Mouse (Mus musculus) heart, postnatal 10 days (tissue): ENCODE results near the gene Xpot. TPM values are rescaled to one million over a fixed set of nuclear protein-coding genes. Genes with fewer than 3 reads are reported as not detected.
A peak's percentile ranks its signal among the peaks of the same experiment; 100 is the strongest.

ENCODE experiments used
- DNase-seq, 2 experiments: peaks; one replicate each; pipeline ENCODE4 v3.0.0; 2021
- intact Hi-C: fragments of 180-260 bp; cut with DNase I; formaldehyde crosslinking; loops from one replicate; pipeline ENCODE4 v1.15.1; 2025
- total RNA-seq, 2 experiments: library from RNA; stranded (reverse); gene quantifications; 2 replicates each; pipeline ENCODE4 v1.2.3; 2021

Xpot gene
- 10 to 100 TPM; 31.7 to 33.8 TPM for total RNA-seq

- DNase-seq: peak; percentile 98 to 99
- intact Hi-C loops: loop anchor here (5.0 kb wide), 1 partner anchor 111 kb away; the partner anchor contains the start of gene BC048403
Measured at GRCm38 (mm10) chr10:121626186-121626882, at the start of gene Xpot. TSS of gene Xpot (minus strand) at chr10:121626332.

DNA sequence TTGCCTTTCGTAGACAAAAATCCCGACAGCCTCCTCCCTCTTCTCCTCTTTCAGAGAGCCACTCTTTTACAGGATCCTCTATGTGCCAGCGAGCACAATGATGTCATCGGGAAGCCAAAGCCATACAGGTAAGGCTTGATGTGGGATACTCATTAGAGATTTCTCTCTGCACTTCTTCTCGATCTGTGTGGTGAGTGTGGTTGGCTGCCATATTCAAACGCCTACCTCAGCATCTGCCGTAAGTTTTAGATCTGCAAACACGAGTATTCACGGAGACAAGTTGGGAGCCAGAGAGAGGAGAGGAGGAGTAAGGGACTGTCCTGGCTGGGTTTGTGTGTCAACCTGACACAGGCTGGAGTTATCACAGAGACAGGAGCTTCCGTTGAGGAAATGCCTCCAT, 43.0 kb upstream of the Xpot start:
- no peak for DNase-seq
- intact Hi-C loops: no loop called here

DNA sequence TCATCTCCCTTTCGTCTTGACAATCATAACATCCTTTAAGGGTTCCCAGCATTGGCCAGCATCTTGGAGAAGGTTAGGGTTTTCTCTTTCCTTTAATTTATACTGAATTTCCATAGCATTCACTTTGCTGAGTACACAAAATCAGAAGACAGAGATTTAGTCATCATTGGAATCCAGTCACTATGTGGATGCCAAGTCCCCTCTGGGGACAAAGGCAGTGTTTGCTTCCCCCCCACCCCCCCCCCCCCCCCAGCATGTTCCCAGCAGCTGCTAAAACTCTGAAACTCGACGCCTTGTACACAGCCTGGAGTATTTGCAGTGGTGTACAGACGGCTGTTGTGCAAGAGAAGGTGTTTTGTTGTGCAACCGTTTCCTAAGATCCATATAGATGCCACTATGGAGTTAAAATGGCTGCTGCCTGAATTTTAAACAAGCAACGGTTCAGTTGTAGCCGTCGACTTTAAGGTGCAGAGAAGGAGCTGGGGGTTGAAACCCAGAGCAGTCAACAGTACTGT, 39.6 kb upstream of the Xpot start:
- DNase-seq: peak; percentile 57 to 65
- intact Hi-C loops: no loop called here

GRCm38 (mm10) chr10:121663599-121663998, 37.5 kb upstream of the Xpot start:
- DNase-seq: no peak
- intact Hi-C loops: no loop called here

GRCm38 (mm10) chr10:121662711-121663110, 36.6 kb upstream of the Xpot start:
- intact Hi-C loops: no loop called here
- DNase-seq: no peak

DNA sequence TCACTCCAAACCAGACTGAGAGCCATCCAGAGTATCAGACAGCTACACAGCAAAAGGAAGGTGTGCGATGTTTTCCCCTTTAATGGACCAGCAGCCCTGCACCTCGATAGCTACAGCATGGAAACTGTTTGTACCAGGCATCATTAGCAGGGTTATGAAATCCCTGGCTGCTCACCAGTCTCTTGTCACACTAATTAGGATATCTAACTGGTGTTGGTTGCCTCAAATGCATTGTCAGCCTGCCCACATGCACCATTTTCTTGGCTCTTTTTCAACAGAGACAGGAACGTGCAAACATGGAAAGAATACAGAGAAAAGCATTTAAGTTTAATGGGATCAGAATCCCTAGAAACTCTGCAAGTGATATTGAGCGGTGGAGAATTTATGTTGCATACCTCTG, 29.8 kb upstream of the Xpot start:
- no peak for DNase-seq
- intact Hi-C loops: no loop called here

DNA sequence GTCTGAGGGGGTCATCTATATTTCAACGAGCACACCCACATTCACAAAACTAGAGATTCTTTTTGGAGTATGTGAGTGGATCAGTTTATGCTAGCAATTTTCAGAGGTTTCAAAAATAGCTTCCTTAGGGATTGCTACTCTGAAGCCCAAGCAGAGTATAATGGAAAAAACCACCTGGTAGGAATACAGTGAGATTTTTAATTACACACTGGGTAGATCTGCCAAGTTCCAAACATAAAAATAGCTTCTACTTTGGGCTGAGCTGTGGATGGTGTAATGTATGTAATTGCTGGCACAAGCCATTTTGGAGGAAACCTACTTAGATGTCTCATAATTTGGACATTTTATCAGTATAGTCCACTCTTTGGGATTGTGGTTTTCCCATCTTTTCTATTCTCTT, 26.9 kb upstream of the Xpot start:
- intact Hi-C loops: no loop called here

GRCm38 (mm10) chr10:121646294-121646693, 20.2 kb upstream of the Xpot start:
- no peak for DNase-seq
- intact Hi-C loops: no loop called here

More for the DNA sequence above, 26.9 kb upstream of the Xpot start:
- no peak for DNase-seq

- DNase-seq: no peak
- intact Hi-C loops: loop anchor here (5.0 kb wide), 1 partner anchor 45 kb away; no protein-coding TSS in a partner anchor
Measured at GRCm38 (mm10) chr10:121642054-121642947, 16.2 kb upstream of the Xpot start.

- DNase-seq: peak in 1 of 2 experiments; percentile 8
- intact Hi-C loops: loop anchor here (2.0 to 5.0 kb wide), 2 partner anchors 46 to 411 kb away; no protein-coding TSS in a partner anchor
Measured at GRCm38 (mm10) chr10:121641272-121642053, 15.3 kb upstream of the Xpot start, which contains the start of gene D930020B18Rik. TSS of gene D930020B18Rik (plus strand) at chr10:121641588.

- intact Hi-C loops: loop anchor here (2.0 to 5.0 kb wide), 2 partner anchors 46 to 412 kb away; no protein-coding TSS in a partner anchor
- no peak for DNase-seq
Measured at GRCm38 (mm10) chr10:121640944-121641271, 14.8 kb upstream of the Xpot start.

DNA sequence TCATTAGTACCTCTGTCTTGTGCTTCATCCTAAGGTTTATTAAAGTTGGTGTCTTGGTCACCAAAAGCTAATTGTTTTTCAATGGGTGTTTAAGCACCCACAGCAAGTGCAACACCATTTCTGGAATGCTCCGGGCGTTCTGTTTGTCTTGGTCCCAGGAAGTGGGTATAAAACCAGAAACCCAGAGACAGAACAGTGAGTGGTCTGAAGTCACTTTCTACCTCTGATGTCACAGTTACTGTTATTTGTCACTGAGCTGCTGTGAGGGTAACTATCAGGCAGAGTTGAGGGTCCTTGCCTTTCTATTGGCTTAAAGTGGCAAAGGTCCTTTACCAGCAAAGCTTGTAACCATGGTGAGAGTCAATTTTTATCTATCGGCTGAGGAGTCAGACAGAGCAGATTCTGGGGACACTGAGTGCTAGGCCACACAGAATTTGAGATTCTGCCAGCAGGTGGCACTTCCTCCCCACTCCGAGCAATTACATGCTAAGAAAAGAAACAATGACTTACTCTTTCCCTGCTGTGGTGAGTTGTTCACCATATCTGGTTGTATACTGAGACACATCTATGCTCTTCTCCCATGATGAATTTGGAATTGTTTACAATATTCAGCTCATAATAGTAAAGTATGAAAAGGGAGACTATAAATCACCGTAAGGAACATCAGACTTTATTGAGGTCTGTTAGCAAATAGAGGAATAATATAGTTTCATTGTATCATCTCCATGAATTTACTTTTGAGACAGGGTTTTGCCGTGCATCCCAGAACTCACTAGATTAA, 14.2 kb upstream of the Xpot start:
- intact Hi-C loops: loop anchor here (2.0 to 5.0 kb wide), 2 partner anchors 47 to 412 kb away; no protein-coding TSS in a partner anchor
- peak; percentile 27 to 31 for DNase-seq

DNA sequence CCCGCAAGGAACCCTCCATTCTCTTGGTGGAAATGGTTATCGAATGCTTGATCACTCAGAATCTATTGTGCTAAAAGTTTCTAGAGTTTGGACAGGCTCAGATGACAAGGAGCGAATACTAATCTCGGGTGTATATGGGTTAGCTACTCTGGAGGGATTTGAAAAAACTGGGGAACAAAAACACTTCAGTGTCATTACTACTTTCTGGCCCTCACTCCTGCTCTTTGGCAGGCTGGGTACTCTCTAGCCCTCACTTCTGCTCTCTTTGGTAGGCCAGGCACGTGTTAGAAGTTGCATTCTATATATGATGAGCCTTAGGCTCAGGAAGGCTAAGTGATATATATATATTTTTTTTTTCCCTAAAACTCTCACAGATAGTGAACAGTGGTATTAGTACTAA, 13.4 kb upstream of the Xpot start:
- DNase-seq: no peak
- intact Hi-C loops: no loop called here

DNA sequence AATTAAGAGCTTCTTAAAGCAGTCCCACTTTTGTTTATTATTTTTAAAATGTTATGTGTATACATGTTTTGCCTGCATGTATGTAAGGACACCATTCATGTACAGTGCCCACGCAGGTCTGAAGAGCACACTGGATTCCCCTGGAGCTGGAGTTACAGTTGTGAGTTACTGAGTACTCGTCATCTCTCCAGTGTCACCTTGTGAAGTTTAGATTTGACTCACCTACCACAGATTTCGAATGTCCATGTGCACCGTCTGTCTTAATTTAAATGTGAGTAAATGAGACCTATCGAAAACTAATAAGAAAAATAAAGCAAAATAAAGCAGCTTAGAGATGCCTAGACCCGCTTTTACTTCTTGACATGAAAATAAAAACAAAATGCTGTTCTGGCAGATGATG, 10.1 kb upstream of the Xpot start:
- no peak for DNase-seq
- intact Hi-C loops: no loop called here

DNA sequence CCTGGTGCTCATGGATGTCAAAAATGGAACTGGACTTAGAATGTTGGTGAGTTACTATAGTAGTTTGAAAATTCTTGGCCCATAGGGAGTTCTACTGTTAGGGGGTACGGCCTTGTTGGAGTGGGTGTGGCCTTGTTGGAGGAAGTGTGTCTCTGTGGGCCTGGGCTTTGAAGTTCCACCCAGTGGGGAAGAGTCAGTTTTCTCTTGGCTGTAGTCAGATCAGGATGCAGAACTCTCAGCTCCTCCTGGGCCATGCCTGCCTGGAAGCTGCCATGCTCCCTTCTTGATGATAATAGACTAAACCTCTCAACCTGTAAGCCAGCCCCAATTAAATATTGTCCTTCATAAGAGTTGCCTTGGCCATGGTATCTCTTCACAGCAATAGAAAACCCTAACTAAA, 8.0 kb upstream of the Xpot start:
- intact Hi-C loops: no loop called here
- no peak for DNase-seq

DNA sequence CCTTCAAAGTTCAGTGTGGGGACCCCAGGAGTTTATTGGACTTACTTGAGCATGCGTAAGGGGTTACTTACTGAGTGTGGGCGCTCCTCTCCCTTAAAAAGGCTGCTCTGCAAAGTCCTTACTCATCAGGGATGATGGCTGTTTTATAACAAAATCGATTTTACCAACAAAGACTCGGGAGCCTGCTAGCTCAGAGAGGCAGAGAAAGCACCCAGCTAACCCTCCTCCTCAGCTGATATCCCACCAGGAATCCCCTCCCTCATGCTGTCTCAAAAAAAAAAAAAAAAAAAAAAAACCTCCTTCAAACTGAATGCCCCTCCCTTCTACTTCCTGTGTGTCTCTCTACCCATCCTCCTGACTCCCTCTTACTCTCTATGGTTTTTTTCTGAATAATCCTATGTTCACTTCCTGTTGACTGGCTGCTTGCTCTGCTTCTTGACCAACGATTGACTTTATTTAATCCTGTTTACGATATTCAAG, 2.5 kb upstream of the Xpot start:
- no peak for DNase-seq
- intact Hi-C loops: loop anchor here (5.0 kb wide), 1 partner anchor 109 kb away; the partner anchor contains the start of gene BC048403

GRCm38 (mm10) chr10:121627216-121627852, 1.2 kb upstream of the Xpot start:
- no peak for DNase-seq
- intact Hi-C loops: loop anchor here (5.0 kb wide), 1 partner anchor 110 kb away; the partner anchor contains the start of gene BC048403

GRCm38 (mm10) chr10:121625407-121626185, 536 bp downstream of the Xpot start:
- intact Hi-C loops: loop anchor here (2.0 to 5.0 kb wide), 2 partner anchors 39 to 112 kb away; partner anchors contain the start of genes BC048403 and Tbk1
- DNase-seq: no peak
